Mouse (Mus musculus) frontal cortex, adult 2 months (tissue): Measurements from ENCODE around the gene Zfp523. TPM values are rescaled to one million over a fixed set of nuclear protein-coding genes. Genes with fewer than 3 reads are reported as not detected.
"Not testable (repeated sequence)": the region's sequence is repeated elsewhere in the genome, so short reads cannot be mapped to it uniquely, and the experiment has no call there.

Experiments used
- DNase-seq, 2 experiments: peaks; one replicate each; pipeline ENCODE4 v3.0.0; 2022; ENCODE audit warnings: low spot score in 1 of 2; ENCODE audit errors: extremely low spot score in 1 of 2
- polyA plus RNA-seq: library from polyadenylated mRNA; depleted of rRNA; stranded (reverse); fragments of >200 nt; gene quantifications from 2 replicates; pipeline ENCODE4 v1.2.3, GENCODE M21; 2012

Zfp523 gene
- polyA plus RNA-seq, 1 experiment, result 135 TPM

DNA sequence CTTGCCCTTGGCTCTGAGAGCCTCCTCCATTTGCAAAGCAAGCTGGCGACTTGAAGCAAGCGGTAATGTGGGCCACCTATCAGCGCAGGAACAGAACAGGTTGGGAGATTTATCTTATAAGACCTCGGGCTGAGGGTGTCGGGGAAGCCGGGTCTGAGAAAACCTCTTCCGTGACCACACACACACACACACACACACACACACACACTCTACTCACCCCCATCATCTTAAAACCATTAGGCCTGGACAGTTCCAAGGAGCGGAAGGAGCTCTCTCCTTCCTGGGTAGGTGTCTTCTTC is 31.3 kb downstream of the Zfp523 start:
- DNase-seq, result no peak

GRCm38 (mm10) chr17:28209457-28210110 is 32.7 kb downstream of the Zfp523 start:
- no peak for DNase-seq

DNA sequence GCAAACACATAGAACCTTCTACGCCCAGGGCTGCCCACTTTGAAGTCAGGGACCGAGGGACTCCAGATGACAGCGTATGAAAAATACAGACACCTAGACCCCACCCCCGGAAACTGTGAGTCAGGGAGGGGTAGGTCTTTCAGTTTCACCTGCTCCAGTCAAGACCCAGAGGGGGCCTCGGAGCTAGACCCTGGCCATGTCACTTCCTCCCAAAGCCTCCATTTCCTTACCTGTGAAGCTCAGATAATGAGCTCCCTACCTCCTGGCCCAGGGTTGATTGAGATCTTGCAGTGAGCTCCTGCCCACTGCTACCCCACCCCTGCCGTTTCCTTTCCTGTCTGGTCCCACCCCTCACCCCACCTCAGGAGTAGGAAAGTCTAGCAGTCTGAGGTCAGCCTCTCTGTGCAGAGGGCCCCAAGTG is 35.0 kb downstream of the Zfp523 start:
- no peak for DNase-seq

GRCm38 (mm10) chr17:28212391-28212790 is 35.5 kb downstream of the Zfp523 start:
- DNase-seq, result no peak

DNA sequence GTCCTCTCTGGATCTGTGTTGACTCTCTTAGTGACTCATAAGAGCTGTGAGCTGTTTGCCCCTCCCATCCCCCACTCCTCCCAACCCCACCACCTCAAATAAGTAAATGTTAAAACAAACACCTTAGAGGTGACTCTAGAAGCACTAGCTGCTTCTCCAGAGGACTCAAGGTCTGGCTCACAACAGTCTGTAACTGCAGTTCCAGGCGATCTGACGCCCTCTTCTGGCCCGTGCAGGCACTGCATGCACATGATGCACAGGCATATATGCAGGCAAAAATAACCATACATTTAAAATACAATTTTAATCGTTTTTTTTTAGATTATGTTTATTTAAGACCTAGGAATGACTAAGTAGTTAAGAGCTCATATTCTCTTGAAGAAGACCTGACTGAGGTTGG is 36.3 kb downstream of the Zfp523 start:
- no peak for DNase-seq

DNA sequence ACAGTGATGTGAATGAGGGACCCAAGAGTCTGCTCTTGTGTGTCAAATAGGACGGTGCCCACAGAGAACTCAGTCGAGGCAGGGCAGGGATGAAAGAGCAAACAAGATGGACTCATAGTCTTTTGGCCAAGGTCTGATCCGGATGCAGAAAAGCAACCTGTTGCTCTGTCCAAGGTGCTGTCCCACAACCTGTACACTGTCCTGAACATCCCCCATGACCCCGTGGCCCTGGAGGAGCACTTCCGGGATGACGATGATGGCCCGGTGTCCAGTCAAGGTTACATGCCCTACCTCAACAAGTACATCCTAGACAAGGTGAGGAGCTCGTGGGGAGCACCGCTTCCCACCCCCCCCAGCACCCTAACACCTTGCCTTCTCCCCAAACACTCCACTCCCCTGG is 39.9 kb downstream of the Zfp523 start:
- DNase-seq, result no peak

DNA sequence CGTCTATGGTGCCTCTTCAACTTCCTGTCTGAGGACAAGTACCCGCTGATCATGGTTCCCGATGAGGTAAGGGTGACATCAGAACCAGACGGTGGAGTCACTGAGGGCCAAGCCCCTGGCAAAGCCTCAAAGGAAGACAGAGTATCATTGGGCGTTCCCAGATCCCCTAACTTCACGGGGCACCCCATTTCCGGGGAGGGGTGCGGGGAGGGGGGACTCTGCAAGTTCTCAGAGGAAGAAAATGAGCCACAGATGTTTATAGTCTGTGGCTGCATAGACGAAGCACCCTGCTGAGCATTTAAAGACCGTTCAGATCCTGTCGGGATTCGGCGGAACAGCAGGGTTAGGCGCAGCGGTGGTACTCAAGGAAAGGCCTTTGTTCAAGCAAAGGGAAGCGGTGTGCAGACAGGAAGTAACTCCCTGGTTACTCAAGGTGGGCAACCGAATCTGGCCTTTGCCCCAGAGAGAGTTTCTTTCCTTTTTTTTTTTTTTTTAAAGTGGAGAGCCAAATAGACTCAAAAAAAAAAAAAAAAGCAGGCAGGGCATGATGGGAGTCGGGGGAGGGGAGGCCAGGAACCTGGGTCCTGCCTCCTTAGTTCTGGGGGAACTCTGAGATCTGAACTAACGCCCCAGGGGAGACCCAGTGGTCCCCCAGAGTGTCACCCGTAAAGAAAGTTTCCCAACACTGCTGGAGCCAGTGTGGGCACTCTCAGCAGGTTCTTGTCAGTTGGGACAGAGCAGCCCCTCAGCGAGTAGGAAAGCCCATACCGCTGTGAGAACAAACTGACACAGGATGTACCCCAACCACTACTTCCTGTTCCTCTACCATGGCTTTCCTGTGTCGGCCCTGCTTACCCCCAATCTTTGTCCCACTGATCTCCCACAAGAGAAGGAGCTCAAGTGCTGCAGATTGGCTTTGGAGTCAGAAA is 41.1 kb downstream of the Zfp523 start:
- no peak for DNase-seq

- not testable (repeated sequence) for DNase-seq
Observed at GRCm38 (mm10) chr17:28222463-28222862, 45.5 kb downstream of the Zfp523 start.

DNA sequence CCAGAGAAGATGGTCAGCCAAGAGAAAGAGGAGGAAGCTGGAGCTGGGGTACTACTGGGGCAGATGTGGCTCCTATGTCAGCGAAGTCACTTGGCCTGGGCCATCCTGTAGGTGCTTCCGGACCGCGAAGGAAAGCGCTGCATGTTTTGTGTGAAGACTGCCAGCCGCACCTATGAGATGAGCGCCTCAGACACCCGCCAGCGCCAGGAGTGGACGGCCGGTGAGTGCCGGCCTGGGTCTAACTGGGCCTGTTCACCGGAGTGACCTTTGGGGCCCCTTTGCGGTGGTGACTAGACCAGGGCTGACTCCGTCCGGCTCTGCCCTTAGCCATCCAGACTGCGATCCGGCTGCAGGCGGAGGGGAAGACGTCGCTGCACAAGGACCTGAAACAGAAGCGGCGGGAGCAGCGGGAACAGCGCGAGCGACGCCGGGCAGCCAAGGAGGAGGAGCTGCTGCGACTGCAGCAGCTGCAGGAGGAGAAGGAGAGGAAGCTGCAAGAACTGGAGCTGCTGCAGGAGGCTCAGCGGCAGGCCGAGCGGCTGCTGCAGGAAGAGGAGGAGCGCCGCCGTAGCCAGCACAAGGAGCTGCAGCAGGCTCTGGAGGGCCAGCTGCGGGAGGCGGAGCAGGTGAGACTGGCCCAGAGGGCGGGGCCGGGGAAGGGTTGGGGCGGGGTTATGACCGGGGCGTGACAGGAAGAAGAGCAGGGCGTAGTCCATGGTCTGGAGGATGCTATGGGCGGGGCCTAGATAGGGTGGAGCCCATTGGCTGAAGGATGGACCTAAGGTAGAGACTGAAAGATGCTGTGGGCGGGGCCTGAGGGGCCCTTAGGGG is 46.8 kb downstream of the Zfp523 start:
- DNase-seq, result peak; percentile 76 to 91

- no peak for DNase-seq
Observed at GRCm38 (mm10) chr17:28224615-28225014, 47.7 kb downstream of the Zfp523 start.

DNA sequence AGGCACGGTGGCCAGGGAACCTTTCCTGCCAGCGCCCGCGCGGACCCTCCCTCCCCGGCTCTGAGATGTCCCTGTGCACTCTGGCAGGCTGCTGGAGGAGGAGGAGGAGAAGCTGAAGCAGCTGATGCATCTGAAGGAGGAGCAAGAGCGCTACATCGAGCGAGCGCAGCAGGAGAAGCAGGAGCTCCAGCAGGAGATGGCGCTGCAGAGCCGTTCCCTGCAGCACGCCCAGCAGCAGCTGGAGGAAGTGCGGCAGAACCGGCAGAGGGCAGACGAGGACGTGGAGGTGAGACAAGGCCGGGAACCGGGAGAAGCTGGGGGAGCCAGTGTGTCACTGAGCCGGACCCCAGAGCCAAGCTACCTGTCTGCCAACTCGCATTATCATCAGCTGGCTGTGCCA is 49.1 kb downstream of the Zfp523 start:
- DNase-seq, result peak; percentile 89 to 95

- DNase-seq, result no peak
Observed at GRCm38 (mm10) chr17:28230486-28230885, 53.6 kb downstream of the Zfp523 start.

GRCm38 (mm10) chr17:28231026-28231736 is 54.3 kb downstream of the Zfp523 start:
- no peak for DNase-seq

DNA sequence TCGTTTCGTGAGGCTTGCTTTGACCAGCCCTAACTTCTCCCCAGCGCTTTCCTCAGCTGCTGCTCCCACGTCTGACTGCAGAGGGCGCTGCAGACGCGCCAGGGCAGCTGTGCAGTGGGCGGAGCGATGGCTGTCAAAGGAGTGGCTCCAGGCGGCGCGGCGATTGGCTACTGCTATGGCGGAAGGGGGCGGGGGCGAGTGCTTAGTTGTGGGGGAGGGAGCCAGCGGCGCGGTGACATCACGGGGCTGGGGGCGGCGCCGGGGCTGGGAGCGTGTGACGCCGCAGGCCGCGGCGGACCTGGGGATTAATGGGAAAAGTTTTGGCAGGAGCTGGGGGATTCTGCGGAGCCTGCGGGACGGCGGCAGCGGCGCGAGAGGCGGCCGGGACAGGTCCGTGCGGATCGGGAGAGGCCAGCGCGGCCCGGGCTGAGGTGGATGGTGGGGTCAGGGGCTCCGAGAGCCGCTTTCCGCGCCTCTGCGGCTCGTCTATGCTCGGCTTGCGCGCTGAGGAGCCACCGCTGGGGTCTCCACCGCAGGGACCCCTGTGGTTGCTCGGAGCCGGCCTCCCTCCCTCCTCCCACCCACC is 55.6 kb downstream of the Zfp523 start, which contains the start of gene Ppard:
Gene Ppard (plus strand): TSS at position 226 of the 586 bp plus-strand sequence.
- DNase-seq, result peak; percentile 91 to 99

- DNase-seq, result no peak
Observed at GRCm38 (mm10) chr17:28233091-28233731, 56.3 kb downstream of the Zfp523 start.

DNA sequence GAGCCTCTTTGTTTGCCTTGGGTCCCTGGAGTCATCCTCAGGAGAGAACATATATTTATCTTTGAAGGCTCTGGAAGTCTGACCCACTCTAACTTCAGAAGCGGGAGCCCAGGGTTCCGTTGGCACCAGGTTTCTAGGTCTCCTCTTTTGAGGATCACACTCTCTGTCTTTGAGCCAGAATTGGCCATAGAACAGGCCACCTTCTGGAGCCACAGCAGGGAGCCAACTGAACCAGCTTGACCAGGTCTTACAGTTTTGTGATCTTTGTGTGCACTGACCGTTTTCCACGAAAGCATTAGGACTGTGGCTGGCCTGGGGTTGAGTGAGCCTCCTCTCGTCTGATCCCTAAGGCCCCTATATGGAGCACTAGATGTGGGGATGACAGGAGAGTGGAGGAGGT is 57.7 kb downstream of the Zfp523 start:
- no peak for DNase-seq

DNA sequence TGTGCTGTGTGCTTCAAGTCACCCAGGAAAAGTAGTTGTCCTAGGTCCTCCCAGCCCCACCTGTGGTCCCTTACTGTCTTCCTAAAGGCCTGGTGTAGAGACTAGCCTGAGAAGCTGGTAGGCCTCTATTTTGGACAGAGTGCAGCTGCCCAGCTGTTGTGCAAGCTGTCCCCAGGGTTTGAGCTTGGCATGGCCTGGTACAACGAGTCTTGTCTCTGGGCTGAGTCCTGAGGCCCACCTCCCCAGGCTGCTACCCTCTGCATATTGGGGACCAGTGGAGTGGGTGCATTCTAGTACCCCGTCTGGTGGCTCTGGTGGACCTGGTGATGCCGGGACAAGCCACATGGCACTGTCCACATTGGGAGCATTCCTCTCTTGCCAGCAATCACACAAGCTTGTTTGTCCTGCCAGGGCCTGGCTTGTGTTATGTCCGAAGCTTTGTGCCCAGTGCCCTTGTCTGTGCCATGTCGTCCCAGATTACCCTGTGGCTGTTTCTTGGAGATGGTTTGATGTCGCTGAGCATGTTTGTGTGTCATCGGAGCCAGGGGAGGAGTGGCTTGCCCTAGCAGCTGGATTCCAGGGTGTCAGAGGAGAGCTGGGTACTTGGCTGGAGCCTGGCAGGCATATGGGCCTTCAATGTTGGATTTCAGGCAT is 59.2 kb downstream of the Zfp523 start:
- DNase-seq, result no peak

- DNase-seq, result no peak
Observed at GRCm38 (mm10) chr17:28236636-28237015, 59.7 kb downstream of the Zfp523 start.

GRCm38 (mm10) chr17:28237362-28237761 is 60.4 kb downstream of the Zfp523 start:
- no peak for DNase-seq
